Mouse (Mus musculus) embryo, embryonic 11 days (tissue): Measurements from ENCODE around the gene Otx1.

ENCODE experiments used
- DNase-seq: peaks from one replicate; pipeline ENCODE4 v3.0.0-alpha.2; 2015

Gene Otx1

GRCm38 (mm10) chr11:21999396-22000315, 3.0 kb downstream of the Otx1 start:
- DNase-seq = peak; percentile 39

GRCm38 (mm10) chr11:21998141-21999047, 4.3 kb downstream of the Otx1 start:
- DNase-seq = peak; percentile 49

GRCm38 (mm10) chr11:21997561-21998140, 5.0 kb downstream of the Otx1 start:
- DNase-seq = no peak

- peak; percentile 75 for DNase-seq
Measured at GRCm38 (mm10) chr11:21996661-21997560, 5.8 kb downstream of the Otx1 start.

DNA sequence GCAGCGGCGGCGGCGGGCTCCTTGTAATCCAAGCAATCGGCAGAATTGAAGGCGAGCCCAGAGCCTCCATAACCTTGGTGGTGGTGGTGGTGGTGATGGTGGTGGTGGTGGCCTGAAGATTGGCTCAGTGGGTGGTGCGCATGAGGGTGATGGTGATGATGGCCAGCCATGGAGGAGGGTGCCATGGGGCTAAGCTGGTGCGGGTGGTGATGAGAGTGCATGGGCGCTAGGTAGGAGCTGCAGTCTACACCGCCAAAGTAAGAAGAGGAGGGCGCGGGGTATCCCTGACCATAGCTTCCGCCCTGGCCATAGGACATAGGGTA, 6.4 kb downstream of the Otx1 start:
- peak; percentile 31 for DNase-seq

DNA sequence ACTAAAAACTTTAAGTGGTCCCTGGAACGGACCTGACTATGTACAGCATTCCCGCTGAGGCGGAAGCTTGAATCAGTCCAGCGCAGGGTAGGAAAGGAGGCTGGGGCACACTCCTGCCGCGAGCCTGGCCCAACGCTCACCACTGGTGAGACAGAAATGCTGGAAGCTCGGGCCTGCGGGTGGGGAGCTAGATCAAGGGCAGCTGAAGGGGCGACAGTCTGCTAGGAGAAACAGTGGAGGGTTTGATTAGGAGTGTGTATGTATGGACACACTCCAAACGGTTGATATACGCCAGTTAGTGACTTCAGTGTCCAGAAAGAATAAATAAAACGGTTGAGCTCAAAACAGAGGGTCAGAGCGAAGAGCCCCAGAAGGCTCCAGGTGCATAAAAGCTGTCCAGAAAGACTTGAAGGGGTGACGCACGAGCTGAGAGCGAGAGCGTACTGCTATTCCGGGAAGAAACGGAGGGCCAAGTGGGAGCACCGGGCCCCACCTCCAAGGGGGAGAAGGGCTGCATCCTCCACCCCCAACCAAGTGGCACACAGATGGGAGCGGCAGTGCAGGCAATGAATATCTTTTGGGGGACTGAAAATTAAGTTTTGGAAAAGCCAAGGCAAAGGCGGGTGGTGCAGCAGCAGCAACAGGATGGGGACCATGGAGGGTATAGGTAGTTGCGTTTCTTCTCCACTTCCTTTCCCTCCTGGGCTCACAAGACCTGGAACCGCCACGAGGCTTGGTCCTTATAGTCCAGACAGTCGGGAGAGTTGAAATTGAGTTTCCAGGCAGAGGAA, 7.0 kb downstream of the Otx1 start:
- DNase-seq = peak; percentile 56

DNA sequence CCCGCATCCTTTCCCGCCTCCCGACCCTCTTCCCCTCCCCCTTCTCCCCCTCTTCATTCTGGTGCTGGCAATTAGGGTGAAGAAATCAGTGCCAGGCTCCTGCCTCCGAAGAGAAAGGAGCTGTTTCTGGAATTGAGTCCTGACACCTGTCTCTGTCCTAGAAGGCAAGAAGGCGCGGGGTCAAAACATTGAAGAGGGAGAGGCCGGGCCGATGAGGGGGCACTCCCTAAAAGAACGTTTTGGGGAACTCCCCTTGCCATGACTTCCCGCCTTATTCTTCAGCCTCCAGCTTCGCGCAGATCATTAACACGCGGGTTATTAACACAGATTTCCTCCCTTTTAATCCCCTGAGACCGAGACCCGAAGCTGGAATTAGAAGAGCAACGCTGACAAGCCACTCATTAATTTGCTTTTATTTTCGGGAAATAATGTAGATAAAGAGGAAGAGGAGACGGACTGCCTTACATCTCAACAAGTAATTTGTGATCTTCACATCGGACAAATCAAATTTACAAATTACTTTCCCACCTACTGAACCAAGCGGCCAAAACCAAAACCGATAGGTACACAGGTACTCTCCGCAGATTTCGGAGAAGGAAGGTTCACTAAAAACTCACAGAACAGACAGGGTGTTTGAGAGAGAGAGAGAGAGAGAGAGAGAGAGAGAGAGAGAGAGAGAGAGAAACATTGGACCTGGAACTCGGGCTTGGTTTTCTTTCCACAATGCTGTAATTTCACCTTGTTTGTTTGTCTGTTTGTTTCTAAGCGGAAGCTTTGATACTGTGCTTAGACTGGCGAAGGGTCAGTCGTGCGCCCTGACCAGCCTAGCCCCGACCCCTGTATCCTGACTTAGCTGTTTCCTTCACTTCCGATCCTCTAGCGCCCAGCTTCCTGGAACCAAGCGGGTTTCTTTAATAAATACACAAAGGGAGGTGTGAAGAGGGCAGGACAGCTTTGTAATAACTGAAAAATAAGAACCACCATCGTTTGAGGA, 8.0 kb downstream of the Otx1 start:
- DNase-seq = peak; percentile 49

GRCm38 (mm10) chr11:21993597-21994376, 8.9 kb downstream of the Otx1 start:
- peak; percentile 64 for DNase-seq

- peak; percentile 56 for DNase-seq
Measured at GRCm38 (mm10) chr11:21992761-21993596, 9.7 kb downstream of the Otx1 start.

DNA sequence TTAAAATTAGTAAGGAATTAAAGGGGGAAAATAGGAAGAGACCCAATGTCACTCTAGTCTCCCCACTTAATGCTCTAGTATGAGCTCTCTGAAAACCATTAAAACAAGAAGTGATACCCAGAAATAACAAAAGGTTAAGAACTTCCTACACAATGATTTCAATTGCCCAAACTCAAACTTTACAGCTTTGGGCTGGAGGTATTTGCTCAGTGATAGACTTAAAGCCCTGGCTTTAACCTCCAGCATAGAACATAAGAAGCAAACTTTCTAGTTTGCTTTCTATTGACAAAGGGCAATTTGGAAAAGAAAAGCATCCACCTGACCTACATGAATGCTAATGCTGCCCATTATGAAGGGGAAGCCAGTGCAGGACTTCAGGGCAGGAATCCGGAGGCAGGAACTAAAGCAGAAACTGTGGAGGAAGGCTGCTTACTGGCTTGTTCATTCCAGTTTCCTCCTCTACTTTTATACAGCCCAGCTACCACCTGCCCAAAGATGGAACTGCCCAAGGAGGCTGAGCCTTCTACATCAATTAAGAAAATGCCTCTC, 14.2 kb downstream of the Otx1 start:
- DNase-seq = no peak

- no peak for DNase-seq
Measured at GRCm38 (mm10) chr11:21985118-21985517, 17.6 kb downstream of the Otx1 start.

- no peak for DNase-seq
Measured at GRCm38 (mm10) chr11:21974005-21974531, 28.6 kb downstream of the Otx1 start.

- no peak for DNase-seq
Measured at GRCm38 (mm10) chr11:21973597-21973996, 29.1 kb downstream of the Otx1 start.

DNA sequence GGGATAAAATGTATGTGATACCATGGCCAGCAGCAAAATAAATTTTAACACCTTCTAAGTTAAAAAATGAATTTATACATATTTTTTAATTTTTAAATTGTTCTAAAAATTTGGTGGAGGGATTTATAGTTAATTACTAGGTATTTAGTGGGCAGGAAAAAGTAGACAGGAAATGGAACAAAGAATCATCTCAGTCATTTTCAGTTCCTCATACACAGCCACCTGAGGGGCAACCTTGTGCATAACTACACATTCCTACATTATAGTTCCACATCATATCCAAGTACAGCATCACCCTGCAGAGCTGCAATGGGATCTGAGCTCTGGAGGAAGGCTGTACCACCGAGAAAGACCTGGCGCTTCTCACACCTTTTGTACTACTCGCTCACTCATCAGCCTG, 33.8 kb downstream of the Otx1 start:
- no peak for DNase-seq

DNA sequence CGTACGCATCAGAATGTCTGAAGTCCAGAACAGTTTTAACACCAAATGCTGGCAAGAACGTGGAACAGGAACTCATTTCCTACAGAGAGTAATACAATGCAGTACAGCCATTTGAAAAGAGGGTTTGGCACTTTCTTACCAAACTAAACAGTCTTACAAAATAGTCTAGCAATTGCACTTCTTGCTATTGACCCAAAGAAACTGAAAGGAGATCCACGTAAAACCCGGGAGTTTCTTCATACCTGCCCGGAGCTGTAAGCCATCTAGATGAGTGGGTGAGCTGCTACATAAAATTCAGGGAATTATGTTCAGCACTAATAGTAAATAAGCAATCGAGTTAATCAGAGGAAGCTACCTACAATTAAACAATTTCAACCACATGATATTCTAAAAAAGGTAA, 47.5 kb downstream of the Otx1 start:
- no peak for DNase-seq

DNA sequence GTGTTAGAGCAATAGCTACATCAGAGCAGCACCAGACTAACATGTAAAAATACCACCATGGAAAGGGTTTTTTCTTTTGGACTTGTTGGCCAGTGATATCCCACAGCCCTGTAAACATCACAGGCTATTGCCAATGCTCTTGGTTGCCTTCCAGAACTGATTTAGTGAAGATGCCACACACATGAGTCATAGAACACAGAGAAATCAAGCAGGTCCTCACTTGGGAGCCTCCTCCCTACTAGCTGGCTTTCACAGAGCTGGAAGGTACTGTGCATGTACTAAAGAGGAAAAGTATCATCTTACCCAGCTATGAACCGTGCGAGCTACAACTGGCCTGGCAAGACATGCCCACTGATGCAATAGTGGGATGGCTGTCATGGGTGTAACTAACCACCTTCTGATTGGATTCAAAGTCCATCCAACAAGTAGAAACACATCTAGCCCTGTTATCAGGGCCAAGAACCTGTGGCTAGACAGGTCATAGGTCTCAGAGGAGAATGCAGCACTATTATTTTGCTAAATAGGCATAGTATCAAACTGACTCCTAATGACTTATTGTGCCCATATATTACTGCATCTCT, 51.0 kb downstream of the Otx1 start:
- DNase-seq = no peak

- no peak for DNase-seq
Measured at GRCm38 (mm10) chr11:21950094-21950493, 52.6 kb downstream of the Otx1 start.
